Mouse (Mus musculus) gastrocnemius, adult 18-20 months (tissue): ENCODE measurements around the gene Lmo4. TPM values are rescaled to one million over a fixed set of nuclear protein-coding genes. Genes with fewer than 3 reads are reported as not detected.

ENCODE experiments used
- DNase-seq: peaks from one replicate; pipeline ENCODE4 v3.0.0; 2021; ENCODE audit warnings: low spot score
- total RNA-seq, 2 experiments: library from RNA; stranded (reverse); gene quantifications; 2 replicates each; pipeline ENCODE4 v1.2.3; 2021

Gene Lmo4
- total RNA-seq, 2 experiments from 2014 or later = 19.9 to 24.2 TPM

DNA sequence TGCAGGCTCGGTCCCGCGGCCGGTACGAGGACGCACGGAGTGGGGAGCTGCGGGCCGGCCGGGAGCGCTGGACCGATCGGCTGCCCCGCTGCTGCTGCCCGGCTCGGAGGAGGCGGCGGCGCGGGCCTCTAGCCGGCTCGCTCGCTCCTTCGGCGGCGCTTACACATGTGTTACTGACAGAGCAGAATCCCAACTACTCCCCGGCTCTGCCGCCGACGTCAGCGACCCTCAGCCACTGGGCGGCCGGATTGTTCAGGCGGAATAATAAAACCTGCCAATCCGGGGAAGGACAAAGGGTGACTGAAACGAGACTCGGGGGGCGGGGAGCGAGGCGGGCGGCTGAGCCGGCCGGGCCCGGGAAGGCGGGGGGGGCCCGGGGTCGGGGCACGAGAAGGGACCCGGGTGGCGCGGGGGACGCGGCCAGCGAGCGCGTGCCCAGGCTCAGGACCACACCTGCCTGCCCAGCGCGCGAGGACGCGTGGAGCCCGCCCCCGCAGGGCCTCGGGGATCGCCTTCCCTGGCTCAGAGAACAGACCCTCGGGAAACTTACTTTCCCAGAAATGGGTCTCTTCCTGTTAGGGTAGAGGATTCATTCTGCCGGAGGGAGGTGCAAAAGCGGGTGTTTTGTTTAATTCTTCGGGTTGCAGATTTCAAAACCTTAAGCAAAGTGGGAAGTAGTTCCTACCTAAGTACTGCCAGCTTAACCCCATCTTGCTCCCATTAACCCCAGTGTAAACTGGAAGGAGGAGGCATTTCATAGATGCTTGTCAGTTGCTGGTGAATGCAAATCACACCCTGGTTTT, 532 bp upstream of the Lmo4 start:
- DNase-seq = peak; percentile 94

DNA sequence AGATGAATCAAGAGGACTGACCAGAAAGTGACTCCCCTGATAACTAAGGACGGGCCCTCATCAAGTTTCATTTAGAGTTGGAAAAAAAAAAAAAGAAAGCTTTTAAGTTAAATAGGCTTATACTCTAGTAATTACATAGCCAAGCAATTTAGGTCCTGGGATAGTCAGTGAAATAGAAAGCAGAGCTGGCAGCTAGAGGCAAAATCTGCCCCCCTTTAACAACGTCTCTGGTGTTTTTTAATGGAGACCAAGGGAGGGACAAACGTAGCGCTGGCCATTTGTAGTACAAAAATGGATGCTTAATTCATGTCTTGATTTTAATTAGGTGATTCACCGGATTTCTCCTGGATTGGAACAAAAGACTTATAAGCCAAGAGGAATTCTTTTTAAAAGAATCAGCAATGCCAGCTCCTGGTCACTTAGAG, 1.0 kb downstream of the Lmo4 start:
- DNase-seq = no peak

DNA sequence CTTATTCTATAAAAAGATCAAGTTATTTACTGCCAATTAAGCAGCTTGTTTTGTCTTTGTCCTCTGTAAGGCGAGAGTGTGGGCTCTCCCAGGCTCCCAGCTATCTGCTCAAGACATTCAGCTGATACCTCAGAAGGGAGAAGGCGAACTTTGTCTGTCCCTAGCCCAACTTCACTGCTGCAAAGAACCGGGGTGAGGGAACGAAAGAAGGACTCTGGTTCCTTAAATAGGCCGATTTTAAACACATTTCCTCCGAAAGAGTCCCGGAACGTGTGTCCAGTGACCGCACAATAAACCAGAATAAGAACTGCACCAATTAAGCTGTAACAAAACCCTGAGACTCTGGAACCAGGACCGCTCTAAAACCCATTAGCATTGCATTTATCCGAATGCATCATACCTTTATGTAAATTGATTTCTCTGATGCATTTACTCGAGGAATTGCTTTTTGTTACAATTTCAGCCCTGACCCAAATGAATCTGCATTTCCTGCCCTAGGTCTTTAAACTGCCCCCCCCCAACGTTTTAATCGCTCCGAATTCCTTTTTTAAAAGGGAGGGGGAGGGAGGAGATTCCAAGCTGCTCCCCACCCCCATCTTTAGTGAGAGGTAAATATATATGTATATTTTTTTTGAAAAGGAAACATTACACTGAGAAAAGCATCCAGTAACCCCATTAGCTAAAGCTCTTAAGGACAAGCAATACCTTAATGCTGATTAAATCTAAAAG, 1.6 kb downstream of the Lmo4 start:
- peak; percentile 9 for DNase-seq

- DNase-seq = no peak
Measured at GRCm38 (mm10) chr3:144202574-144203258, 2.3 kb downstream of the Lmo4 start.

GRCm38 (mm10) chr3:144201794-144202573, 3.0 kb downstream of the Lmo4 start:
- peak; percentile 77 for DNase-seq

DNA sequence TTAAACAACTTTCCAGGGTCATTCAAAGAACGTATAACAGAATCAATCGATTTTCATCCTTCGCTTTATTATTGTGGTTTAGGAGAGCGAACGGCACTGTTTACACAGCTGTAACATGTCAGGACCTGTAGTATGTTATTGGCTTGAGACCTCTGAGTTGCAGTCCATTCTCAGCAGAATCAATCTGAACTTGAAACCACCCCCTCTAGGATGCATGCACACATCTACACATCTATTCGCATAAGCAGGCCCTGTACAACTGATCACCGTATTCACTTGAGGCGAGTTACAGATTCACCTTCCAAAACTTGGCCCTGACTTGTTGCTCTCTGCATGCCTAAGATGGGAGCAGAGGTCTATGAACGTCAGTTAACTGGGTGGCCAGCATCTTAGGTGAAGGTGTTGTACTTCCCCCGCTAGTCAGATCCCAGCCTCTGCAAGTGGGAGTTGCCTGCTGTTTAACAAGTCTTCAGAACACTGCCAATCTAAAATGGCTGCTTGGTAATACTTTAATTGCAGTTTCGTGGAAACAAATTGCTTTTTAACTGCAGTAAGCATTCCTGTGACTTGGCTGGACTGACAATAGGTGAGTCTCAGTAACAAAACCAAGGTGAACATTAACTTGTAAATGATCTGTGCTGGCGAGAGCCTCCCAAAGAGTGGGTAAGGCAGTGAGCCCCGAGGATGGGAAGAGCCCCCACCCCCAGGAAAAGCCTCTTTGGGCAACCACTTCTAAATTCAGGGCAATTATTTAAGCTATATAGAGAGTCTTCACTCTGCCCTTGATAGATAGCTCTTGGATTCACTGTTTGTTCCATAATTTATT, 19.5 kb downstream of the Lmo4 start:
- DNase-seq = no peak

DNA sequence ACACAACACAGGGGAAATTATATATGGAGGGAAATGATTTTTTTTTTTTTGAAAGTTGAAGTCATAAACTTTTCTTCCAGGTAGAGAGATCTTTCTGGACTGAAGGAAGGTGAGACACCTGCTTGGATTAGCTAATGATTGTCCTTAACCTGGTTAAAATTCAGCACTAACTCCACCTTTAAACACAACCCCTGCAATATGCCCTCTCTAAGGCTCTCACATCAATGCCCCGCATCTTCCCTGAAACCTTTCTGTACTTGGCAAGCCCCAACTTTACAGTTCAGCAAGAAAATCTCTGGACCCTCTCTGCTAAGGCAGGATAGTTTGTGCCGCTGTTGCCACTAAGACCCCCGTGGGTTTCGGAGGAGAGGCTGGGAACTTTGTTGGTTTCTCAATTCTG, 20.1 kb downstream of the Lmo4 start:
- no peak for DNase-seq

GRCm38 (mm10) chr3:144182229-144182628, 22.8 kb downstream of the Lmo4 start:
- peak; percentile 15 for DNase-seq

DNA sequence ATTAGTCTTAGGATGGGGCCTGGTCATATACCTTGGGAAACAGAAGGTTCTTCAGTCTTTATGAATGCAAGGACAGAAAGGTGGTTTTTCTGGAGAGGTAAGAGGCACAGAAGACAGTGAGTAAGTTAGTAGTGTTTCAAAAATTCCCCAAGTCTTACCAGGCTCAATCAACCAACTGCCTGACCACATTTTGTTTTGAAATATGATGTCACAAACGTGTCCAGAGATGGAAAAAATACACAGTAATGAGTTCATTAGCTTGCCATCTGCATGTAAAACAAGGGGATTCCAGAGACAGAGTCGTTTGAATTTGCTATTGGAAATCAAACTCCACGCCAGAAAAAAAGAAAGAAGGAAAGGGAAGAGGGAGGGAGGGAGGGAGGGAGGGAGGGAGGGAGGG, 26.1 kb downstream of the Lmo4 start:
- no peak for DNase-seq

DNA sequence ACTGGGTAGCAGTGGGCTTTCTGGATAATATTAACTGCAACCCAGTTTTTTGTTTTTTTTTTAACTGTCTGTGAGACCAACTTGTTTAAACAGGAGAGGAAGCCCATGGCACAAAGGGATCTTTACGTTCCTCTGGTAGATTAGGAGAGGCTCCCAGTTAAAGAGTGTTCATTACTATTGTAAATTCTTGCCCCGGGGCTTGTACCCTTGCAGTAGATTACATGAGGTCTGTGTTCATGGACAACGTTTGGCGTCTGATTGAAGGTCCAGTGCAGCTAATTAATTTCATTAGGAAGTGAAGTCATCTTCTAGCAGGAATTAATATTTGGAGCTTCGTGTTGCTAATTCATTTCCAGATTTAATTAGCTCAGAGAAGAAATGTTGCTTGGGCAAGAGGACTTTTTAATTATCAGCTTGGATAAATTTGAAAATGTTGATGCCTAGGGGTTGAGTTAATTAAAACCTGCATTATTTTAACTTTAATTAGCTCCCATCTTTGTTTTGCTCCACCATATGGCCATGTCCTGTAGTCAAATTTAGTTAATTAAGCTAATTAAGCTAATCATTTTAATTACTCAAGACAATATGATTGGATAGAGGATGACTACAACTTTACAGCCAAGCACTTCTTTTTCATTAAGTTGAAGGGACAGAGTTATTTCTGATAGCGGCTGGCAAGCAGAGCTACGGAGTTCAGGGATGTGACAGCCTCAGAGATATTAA, 31.0 kb downstream of the Lmo4 start:
- no peak for DNase-seq

DNA sequence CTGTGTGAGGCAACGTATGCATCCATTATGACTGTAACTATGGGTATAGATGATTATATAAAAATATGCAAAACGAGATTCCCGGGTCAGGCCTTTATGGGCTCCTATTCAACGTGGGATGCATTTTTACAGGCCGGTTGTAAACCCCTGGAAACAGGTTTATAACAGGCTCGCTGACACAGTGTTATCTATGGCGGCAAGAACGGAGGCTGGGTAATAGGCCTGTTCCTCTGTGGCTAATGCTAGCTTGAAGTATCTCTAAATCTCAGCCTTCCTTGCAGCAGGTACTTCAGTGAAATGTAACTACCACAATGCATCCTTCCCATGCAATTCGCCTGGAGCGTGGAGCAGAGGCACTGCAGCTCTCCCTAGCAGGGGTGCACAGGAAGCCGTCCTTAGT, 31.9 kb downstream of the Lmo4 start:
- DNase-seq = no peak

DNA sequence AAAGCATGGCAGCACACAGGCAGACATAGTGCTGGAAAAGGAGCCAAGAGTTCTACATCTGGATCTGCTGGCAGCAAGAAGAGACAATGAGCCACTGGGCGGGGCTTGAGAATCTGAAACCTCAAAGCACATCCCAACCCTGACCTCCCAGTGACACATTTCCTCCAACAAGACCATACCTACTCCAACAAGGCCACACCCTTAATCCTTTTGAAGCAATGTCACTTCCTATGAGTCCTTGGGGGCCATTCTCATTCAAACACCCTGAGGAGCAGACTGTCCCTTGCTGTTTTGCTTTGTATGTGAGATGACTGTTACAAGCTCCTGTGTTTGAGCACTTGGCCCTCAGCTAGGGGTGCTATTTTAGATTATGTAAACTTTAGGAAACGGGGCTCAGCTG, 33.3 kb downstream of the Lmo4 start:
- no peak for DNase-seq

DNA sequence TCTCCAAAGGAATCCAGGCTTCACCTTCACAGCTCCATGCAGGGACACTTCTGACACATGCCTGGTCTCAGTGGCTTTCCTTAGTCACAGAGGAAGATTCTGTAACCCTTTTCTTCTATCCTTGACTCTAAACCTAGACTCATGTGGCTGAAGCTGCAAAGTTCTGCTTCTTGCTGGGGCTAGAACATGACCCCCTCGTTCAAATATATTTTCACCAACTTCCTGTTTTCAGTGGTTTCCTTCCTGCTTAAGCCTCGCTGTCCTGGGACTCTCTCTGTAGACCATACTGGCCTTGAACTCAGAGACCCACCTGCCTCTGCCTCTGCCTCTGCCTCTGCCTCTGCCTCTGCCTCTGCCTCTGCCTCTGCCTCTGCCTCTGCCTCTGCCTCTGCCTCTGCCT, 34.5 kb downstream of the Lmo4 start:
- DNase-seq = no peak

DNA sequence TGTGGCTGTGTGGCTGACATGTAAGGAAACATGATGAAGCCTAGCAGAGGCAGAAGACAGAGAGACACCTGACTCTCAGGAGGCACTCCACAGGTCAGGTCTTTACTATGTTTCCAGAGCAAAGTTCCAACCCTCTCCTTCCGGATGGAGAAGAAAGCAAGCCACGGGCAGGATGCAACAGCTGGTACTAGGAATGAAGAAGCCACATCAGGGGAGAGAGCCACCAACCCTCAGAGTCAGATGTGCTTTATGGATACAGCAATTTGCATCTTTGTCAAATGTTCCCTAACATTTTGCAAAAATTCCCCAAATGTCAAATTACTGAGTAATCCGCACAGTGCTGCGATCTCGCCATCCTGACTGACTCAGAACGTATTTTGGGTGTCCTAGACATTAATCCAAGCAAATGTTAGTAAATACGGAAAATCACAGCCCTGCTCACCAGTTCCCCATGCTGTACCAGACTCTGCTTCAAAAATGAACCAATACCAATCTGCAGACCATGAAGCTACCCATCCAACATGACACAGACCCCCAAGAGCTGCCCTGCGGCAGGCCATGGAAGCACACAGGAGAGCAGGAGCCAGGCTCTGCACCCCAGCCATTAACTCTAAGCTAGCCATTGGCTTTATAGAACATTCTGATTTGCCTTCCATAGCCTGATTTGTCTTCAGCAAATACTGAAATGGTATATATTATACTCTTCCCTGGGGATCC, 38.4 kb downstream of the Lmo4 start:
- no peak for DNase-seq

DNA sequence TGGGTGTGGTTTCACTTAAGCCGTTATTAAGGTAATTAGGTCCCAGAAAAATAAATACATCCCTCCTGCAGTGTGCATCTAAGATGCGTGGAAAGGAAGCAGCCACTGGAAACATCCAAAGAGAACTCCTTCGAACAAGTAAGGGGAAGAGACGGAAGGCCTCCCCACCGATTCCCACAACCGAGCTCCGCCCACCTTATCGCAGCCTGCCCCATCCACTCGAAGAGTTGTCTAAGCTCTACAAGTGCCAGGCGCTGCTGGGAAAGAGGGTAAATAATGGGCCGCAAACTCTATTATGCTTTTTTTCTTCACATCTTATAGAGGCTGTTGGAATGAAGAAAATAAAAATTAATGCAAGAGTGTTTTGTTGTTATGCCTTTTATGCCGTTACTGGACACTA, 39.6 kb downstream of the Lmo4 start:
- no peak for DNase-seq

- DNase-seq = no peak
Measured at GRCm38 (mm10) chr3:144164665-144165385, 40.2 kb downstream of the Lmo4 start.

- DNase-seq = no peak
Measured at GRCm38 (mm10) chr3:144163718-144164117, 41.3 kb downstream of the Lmo4 start.

DNA sequence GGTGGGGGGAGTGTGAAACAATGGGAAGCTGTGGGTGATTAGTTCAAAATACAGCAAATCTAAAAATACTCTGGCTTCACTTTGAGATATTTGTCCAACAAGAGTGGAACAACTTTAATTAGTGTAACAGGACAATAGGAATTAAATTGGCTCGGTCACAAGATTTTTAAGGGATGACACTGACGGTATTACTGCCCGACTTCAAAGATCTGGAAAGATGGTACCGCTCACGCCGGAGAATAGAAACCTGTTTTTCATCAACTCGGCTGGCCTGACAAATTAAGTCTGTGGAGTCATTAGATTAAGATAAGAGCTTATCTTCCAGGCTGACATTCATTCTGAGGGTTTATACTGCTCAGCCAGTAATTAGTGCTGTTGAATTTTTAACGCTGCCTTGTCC, 42.9 kb downstream of the Lmo4 start:
- no peak for DNase-seq

DNA sequence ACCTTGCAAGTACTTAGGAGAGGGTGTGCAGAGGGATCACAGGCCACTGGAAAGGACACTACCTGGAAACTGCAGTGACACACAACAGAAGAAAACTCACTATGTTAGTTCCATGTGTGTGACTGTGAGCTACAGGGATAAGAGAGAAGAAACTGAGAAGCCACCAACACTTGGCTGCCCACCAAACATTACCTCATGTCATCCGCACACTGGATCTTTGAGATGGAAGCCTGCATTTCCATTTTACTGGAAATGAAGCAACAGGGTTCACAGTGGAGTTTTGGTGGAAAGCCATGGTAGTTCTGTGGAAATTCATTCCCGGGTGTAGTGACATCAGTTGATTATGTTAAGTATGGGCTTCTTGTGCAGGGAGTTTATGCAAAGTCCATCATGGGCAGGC, 43.8 kb downstream of the Lmo4 start:
- peak; percentile 4 for DNase-seq
